Mouse (Mus musculus) erythroblast, embryonic 14.5 days (primary cell): Measurements from ENCODE around the gene Ccdc122.

ENCODE experiments used
- GATA1 ChIP-seq: IDR thresholded peaks from 2 replicates; pipeline ENCODE4 v1.6.1; 2012; ENCODE audit warnings: low read length, inconsistent platforms, mixed read lengths
- TAL1 ChIP-seq: IDR thresholded peaks from 3 replicates; pipeline ENCODE4 v1.6.1; 2012; ENCODE audit warnings: low read length, inconsistent platforms, mixed read lengths

DNA sequence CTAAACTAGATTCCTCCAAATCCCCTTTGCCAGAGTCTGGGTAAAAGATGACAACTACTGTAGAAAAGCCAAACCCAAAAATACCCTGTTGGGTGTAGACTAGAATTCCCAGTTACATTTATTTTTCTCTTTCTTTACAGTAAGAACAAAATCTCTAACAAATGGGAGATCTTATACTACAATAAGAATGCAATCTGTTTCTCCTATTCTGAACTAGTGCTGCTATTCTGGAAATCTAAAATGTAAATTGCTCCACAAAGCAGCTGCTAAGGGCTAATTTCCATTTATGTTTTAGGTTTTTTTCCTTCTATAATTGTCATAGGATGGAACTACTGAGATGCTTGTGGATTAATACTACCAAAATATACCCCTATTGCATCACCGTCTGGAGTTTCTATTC is 111.1 kb downstream of the Ccdc122 start:
- TF ChIP-seq GATA1 (no peak), TAL1 (no peak)
